Mouse (Mus musculus): ENCODE measurements around the gene Arf3. TPM values are rescaled to one million over a fixed set of nuclear protein-coding genes. Genes with fewer than 3 reads are reported as not detected.

Gene Arf3
- polyA plus RNA-seq, 1 experiment from 2014 or later: 34.7 TPM

DNA sequence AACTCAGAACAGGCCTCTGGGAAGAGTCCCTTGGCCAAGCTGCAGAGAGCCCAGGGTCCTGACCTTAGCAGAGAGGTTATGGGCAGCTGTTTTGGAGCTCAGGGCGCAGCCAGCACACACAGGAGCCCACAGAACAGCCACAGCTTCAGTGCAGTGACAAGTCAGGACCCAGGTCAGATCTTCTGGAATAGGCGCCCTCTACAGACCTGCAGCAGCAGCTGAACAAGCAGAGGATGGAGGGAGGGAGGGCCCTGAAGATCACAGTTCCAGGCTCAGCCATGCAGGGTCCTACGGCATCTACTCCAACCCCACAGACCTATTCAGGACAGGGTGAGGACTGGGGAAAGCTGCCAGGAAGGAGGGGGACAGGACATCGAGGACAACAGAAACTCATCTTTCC lies 24.2 kb downstream of the Arf3 start:
- Histone ChIP-seq H3K9me3 (ENCODE audit: control insufficient read depth, low read length) (no peaks in the 10 kb centered on the region; the same call in 1 of the 2 replicates), H3K27ac (replicated peaks; ENCODE audit: low read depth, low read length) (no peak overlapping the region), H3K4me2 (ENCODE audit: low read depth, severe bottlenecking) (no peak overlapping the region), H3K4me3 (ENCODE audit: low read depth, low read length) (no peak overlapping the region), H3K9ac (ENCODE audit: low read length) (no peak overlapping the region), H3K4me1 (ENCODE audit: control insufficient read depth, insufficient read depth, low read length) (no peaks in the 10 kb centered on the region), H3K27me3 (ENCODE audit: control insufficient read depth, insufficient read depth, low read length) (no peaks in the 10 kb centered on the region), H3K36me3 (ENCODE audit: control insufficient read depth, insufficient read depth, low read length) (peaks cover 21% of the 10 kb centered on the region)
- ATAC-seq (ENCODE audit: insufficient number of reproducible peaks, low FRiP score, low TSS enrichment, low read depth) (no peak), DNase-seq (ENCODE audit: low spot score) (no peak)
- 68% methylated on average over 4 of the region's 4 CpGs for WGBS

DNA sequence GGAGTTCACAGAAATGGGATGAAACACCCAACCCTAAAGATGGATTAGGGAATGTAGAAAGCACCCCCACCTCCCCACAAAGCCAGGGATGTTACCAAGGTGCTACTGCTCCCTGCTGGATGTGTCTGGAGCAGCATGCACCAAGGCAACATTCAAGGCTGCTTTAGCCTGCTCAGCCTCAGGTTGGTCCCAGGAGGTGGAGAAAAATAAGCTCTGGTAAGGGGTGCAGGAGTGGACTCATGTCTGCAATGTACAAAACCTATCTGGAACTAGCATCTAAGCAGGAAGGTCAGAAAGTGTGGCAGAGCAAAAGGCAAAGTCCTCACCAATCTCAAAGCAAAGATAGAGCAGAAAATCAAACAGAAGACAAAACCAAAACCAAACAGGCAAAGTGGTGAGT lies 25.1 kb downstream of the Arf3 start:
- peaks cover 21% of the 10 kb centered on the region for H3K36me3 ChIP-seq (ENCODE audit: control insufficient read depth, insufficient read depth, low read length)

DNA sequence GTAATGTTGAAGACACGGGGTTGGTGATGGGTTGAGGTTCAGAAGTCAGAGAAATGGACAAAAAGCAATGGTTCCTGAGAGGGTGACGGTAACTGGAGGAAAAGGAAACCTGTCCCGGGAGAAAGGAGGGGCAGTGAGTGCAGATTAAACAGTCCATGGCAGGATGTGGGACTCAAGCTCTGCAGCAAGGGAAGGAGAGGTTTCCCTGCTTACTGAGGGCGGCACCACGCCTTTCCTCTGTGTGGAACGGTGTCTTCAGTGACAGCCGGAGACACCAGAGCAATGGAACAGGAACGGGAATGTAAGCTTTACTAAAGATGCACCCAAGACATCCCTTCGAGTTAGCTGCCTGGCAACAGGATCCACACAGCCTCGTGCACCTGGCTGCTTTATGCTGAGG lies 26.5 kb downstream of the Arf3 start:
- Histone ChIP-seq H3K27me3 (ENCODE audit: control insufficient read depth, insufficient read depth, low read length) (no peaks in the 10 kb centered on the region), H3K27ac (replicated peaks; ENCODE audit: low read depth, low read length) (no peak overlapping the region), H3K9me3 (ENCODE audit: control insufficient read depth, low read length) (no peaks in the 10 kb centered on the region), H3K36me3 (ENCODE audit: control insufficient read depth, insufficient read depth, low read length) (peaks cover 18% of the 10 kb centered on the region), H3K4me1 (ENCODE audit: control insufficient read depth, insufficient read depth, low read length) (no peaks in the 10 kb centered on the region), H3K9ac (ENCODE audit: low read length) (no peak overlapping the region), H3K4me2 (ENCODE audit: low read depth, severe bottlenecking) (no peak overlapping the region), H3K4me3 (ENCODE audit: low read depth, low read length) (no peak overlapping the region)
- DNase-seq (ENCODE audit: low spot score) (no peak), ATAC-seq (ENCODE audit: insufficient number of reproducible peaks, low FRiP score, low TSS enrichment, low read depth) (no peak)
- 90% methylated on average over 10 of the region's 10 CpGs for WGBS

More for the DNA sequence above, 25.1 kb downstream of the Arf3 start:
- no peak for DNase-seq (ENCODE audit: low spot score)
- H3K9me3 ChIP-seq (ENCODE audit: control insufficient read depth, low read length): no peaks in the 10 kb centered on the region; the same call in 1 of the 2 replicates
- ATAC-seq (ENCODE audit: insufficient number of reproducible peaks, low FRiP score, low TSS enrichment, low read depth): no peak
- no peak overlapping the region for H3K9ac ChIP-seq (ENCODE audit: low read length)
- no peaks in the 10 kb centered on the region for H3K27me3 ChIP-seq (ENCODE audit: control insufficient read depth, insufficient read depth, low read length)
- no peaks in the 10 kb centered on the region for H3K4me1 ChIP-seq (ENCODE audit: control insufficient read depth, insufficient read depth, low read length)
- H3K4me3 ChIP-seq (ENCODE audit: low read depth, low read length): no peak overlapping the region
- no peak overlapping the region for H3K27ac ChIP-seq (replicated peaks; ENCODE audit: low read depth, low read length)
- no peak overlapping the region for H3K4me2 ChIP-seq (ENCODE audit: low read depth, severe bottlenecking)

DNA sequence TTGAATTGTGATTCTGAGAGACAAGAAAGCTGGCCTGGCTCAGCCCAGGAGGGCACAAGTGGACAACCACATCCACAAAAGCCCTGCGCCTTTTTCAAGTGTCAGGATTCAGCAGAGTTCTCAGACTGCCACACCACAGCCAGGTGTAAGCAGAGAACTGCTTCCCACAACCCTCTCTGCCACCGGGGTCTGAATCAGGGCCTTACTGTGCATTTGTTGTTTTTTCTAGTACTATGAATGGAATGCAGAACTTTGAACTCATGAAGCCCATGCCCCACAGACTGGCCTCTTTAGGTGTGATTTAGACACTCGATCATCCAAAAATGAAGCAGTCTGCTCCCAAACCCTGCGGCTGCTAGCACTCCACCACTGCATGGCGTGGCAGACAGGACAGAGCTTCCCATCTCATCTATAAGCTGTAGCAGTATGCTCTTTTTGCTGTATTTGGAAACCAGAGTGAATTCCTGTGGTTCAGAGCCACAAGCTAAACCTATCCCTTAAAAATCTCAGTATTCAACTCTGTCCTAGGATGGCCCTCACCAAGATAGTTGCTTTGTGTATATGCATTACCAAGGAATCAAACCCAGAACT lies 28.9 kb downstream of the Arf3 start:
- 91% methylated on average over 5 of the region's 5 CpGs for WGBS
- ATAC-seq (ENCODE audit: insufficient number of reproducible peaks, low FRiP score, low TSS enrichment, low read depth) (no peak), DNase-seq (ENCODE audit: low spot score) (no peak)
- no peak overlapping the region for H3K27ac ChIP-seq (replicated peaks; ENCODE audit: low read depth, low read length)
- no peak overlapping the region for H3K4me2 ChIP-seq (ENCODE audit: low read depth, severe bottlenecking)
- peaks cover 5% of the 10 kb centered on the region; the same call in 1 of the 2 replicates for H3K4me1 ChIP-seq (ENCODE audit: control insufficient read depth, insufficient read depth, low read length)
- peaks cover 6% of the 10 kb centered on the region; the same call in 1 of the 2 replicates for H3K36me3 ChIP-seq (ENCODE audit: control insufficient read depth, insufficient read depth, low read length)
- no peak overlapping the region for H3K4me3 ChIP-seq (ENCODE audit: low read depth, low read length)
- no peak overlapping the region for H3K9ac ChIP-seq (ENCODE audit: low read length)
- H3K27me3 ChIP-seq (ENCODE audit: control insufficient read depth, insufficient read depth, low read length): no peaks in the 10 kb centered on the region
- no peaks in the 10 kb centered on the region for H3K9me3 ChIP-seq (ENCODE audit: control insufficient read depth, low read length)

DNA sequence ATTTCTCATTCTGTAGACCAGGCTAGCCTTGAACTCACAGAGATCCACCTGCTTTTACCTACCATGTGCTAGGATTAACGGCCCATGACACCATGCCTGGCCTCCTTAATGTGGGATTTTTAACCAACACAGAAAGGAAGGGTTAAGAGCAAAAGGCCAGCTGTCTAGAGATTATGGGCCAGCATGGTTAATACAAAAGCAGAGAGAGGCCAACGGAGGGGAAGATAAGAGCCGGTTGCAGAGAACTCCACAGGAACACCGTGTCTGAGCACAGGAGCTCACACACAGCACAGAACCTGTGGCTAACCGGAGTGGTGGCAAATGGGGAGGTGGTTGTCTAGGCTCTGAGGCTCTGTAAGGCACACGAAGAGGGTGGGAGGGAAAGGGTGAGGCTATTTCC lies 29.6 kb downstream of the Arf3 start:
- H3K4me3 ChIP-seq (ENCODE audit: low read depth, low read length): no peak overlapping the region
- H3K27ac ChIP-seq (replicated peaks; ENCODE audit: low read depth, low read length): no peak overlapping the region

DNA sequence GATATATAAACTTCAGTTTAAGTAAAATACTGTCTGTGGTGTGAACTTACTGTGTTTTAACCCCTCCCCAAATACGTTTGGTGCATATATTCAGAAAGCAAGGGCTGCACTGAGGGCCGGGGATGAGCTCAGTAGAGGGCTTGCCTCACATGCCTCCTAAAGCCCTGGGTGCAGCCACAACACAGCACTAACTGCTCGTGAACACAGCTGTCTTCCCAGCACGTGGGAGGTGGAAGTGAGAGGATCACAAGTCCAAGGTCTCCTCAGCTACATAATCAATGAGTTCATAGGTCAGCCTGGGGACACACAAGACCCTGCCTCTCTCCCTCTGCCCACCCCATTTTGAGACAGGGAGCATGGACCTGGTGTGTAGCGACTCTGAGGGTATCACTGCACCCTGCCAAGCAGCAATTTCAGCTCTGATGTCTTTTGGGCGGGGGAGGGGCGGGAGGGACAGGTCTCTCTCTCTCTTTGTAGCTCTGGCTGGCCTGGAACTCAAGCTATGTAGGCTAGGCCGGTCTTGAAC lies 30.9 kb downstream of the Arf3 start:
- peaks cover 5% of the 10 kb centered on the region; the same call in 1 of the 2 replicates for H3K36me3 ChIP-seq (ENCODE audit: control insufficient read depth, insufficient read depth, low read length)
- WGBS: 64% methylated on average over 8 of the region's 8 CpGs
- no peaks in the 10 kb centered on the region for H3K27me3 ChIP-seq (ENCODE audit: control insufficient read depth, insufficient read depth, low read length)
- peaks cover 15% of the 10 kb centered on the region for H3K4me1 ChIP-seq (ENCODE audit: control insufficient read depth, insufficient read depth, low read length)
- H3K9me3 ChIP-seq (ENCODE audit: control insufficient read depth, low read length): no peaks in the 10 kb centered on the region
- DNase-seq (ENCODE audit: low spot score): no peak
- H3K4me3 ChIP-seq (ENCODE audit: low read depth, low read length): no peak overlapping the region
- no peak overlapping the region for H3K9ac ChIP-seq (ENCODE audit: low read length)
- no peak overlapping the region for H3K4me2 ChIP-seq (ENCODE audit: low read depth, severe bottlenecking)
- H3K27ac ChIP-seq (replicated peaks; ENCODE audit: low read depth, low read length): no peak overlapping the region
- ATAC-seq (ENCODE audit: insufficient number of reproducible peaks, low FRiP score, low TSS enrichment, low read depth): no peak

More for the DNA sequence above, 29.6 kb downstream of the Arf3 start:
- Histone ChIP-seq H3K36me3 (ENCODE audit: control insufficient read depth, insufficient read depth, low read length) (peaks cover 5% of the 10 kb centered on the region; the same call in 1 of the 2 replicates), H3K27me3 (ENCODE audit: control insufficient read depth, insufficient read depth, low read length) (no peaks in the 10 kb centered on the region), H3K9ac (ENCODE audit: low read length) (no peak overlapping the region), H3K4me2 (ENCODE audit: low read depth, severe bottlenecking) (no peak overlapping the region), H3K9me3 (ENCODE audit: control insufficient read depth, low read length) (no peaks in the 10 kb centered on the region), H3K4me1 (ENCODE audit: control insufficient read depth, insufficient read depth, low read length) (peaks cover 10% of the 10 kb centered on the region)
- DNase-seq (ENCODE audit: low spot score) (no peak), ATAC-seq (ENCODE audit: insufficient number of reproducible peaks, low FRiP score, low TSS enrichment, low read depth) (no peak)
- WGBS: 82% methylated on average over 6 of the region's 6 CpGs

DNA sequence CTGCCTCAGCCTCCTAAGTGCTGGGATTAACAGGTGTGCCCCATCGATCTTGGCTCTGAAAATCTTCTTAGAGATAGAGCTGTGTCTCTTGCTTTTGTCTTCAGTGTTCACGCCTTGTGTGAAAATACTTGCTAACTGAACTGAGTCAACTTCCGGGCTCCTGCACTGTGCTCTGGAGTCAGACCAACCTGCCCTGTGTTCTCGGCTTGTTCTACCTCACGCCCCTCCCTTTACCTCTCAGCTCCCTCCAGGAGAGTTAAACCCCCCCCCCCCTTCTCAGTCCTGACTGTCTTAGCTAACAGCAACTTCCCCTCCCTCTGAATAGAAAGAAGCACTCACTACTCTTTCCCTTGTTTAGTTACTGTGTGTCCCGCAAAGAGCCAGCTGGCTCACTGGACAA lies 32.2 kb downstream of the Arf3 start:
- H3K4me2 ChIP-seq (ENCODE audit: low read depth, severe bottlenecking): no peak overlapping the region
- no peak for DNase-seq (ENCODE audit: low spot score)
- 84% methylated on average over 6 of the region's 6 CpGs for WGBS
- no peak overlapping the region for H3K9ac ChIP-seq (ENCODE audit: low read length)
- peaks cover under 1% of the 10 kb centered on the region; the same call in 1 of the 2 replicates for H3K36me3 ChIP-seq (ENCODE audit: control insufficient read depth, insufficient read depth, low read length)
- H3K4me3 ChIP-seq (ENCODE audit: low read depth, low read length): no peak overlapping the region
- H3K4me1 ChIP-seq (ENCODE audit: control insufficient read depth, insufficient read depth, low read length): peaks cover 20% of the 10 kb centered on the region
- H3K27ac ChIP-seq (replicated peaks; ENCODE audit: low read depth, low read length): no peak overlapping the region
- no peaks in the 10 kb centered on the region for H3K27me3 ChIP-seq (ENCODE audit: control insufficient read depth, insufficient read depth, low read length)
- no peak for ATAC-seq (ENCODE audit: insufficient number of reproducible peaks, low FRiP score, low TSS enrichment, low read depth)
- no peaks in the 10 kb centered on the region for H3K9me3 ChIP-seq (ENCODE audit: control insufficient read depth, low read length)

DNA sequence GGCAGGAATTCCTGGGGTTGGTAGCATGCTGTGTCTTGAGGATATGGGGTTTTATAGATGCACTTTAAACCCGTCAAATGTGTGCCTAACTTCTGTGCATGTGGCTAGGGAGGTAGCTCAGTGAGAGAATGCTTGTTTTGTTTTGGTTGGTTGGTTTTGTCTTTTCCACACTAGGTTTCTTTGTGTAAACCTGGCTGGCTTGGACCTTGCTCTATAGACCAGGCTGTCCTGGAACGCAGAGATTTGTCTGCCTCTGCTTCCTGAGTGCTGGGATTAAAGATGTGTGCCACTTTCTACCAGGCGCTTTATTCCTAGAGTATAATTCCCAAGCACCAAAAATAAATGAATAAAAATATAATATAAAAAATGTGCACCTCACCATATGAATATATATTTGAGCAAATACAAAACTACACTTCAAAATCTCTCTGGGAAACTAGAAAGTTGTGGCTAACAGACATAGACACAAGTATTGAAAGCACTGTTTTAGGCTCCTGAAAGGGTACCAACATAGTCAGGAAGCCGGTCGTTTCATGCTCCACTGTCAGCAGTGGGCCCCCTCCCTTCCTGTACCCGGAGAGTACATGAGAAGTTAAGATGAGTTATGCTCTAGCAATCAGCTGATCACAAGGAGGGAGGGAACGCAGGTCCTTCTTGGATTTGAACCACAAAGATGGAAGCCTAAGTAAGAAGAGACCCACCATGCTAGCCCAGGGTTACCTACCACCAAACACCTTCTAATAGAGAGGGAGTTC lies 33.0 kb downstream of the Arf3 start:
- DNase-seq (ENCODE audit: low spot score): no peak

More for the DNA sequence above, 33.0 kb downstream of the Arf3 start:
- no peak overlapping the region for H3K9ac ChIP-seq (ENCODE audit: low read length)
- H3K27me3 ChIP-seq (ENCODE audit: control insufficient read depth, insufficient read depth, low read length): no peaks in the 10 kb centered on the region
- H3K27ac ChIP-seq (replicated peaks; ENCODE audit: low read depth, low read length): no peak overlapping the region
- no peak overlapping the region for H3K4me3 ChIP-seq (ENCODE audit: low read depth, low read length)
- no peak overlapping the region for H3K4me2 ChIP-seq (ENCODE audit: low read depth, severe bottlenecking)
- no peaks in the 10 kb centered on the region for H3K36me3 ChIP-seq (ENCODE audit: control insufficient read depth, insufficient read depth, low read length)
- ATAC-seq (ENCODE audit: insufficient number of reproducible peaks, low FRiP score, low TSS enrichment, low read depth): no peak
- 71% methylated on average over 7 of the region's 7 CpGs for WGBS
- no peaks in the 10 kb centered on the region for H3K9me3 ChIP-seq (ENCODE audit: control insufficient read depth, low read length)
- peaks cover 20% of the 10 kb centered on the region for H3K4me1 ChIP-seq (ENCODE audit: control insufficient read depth, insufficient read depth, low read length)
